Mouse (Mus musculus) erythroid progenitor cell, adult 5-6 weeks (primary cell): ENCODE data around the gene Wdr63. TPM values are rescaled to one million over a fixed set of nuclear protein-coding genes. Genes with fewer than 3 reads are reported as not detected.

Experiments
- ATAC-seq: replicated peaks from 2 replicates; pipeline ENCODE4 v1.8.0; 2016; ENCODE audit warnings: moderate number of reproducible peaks, mild to moderate bottlenecking, moderate TSS enrichment, inconsistent platforms; ENCODE audit not compliant: poor library complexity, low FRiP score, severe bottlenecking
- total RNA-seq, 2 experiments: library from RNA; stranded (forward) in 1 of 2; stranded (reverse) in 1 of 2; fragments of 150-400 nt in 1 of 2; fragments of 186-747, 209-891 nt in 1 of 2; gene quantifications; 2 replicates each; pipeline versions ENCODE4 v1.2.3 to v1.2.4; 2015 to 2017; ENCODE audit warnings: low replicate concordance in 2 of 2

Gene Wdr63
- total RNA-seq, 2 experiments from 2014 or later: not detected

- no peak for ATAC-seq
These were observed 15.5 kb upstream of the Wdr63 start for GRCm38 (mm10) chr3:146123464-146123825.

GRCm38 (mm10) chr3:146122807-146123463, 15.0 kb upstream of the Wdr63 start:
- no peak for ATAC-seq

- no peak for ATAC-seq
These were observed 14.1 kb upstream of the Wdr63 start for GRCm38 (mm10) chr3:146122125-146122420.

- ATAC-seq: no peak
These were observed 13.6 kb upstream of the Wdr63 start for GRCm38 (mm10) chr3:146121310-146122124.

- no peak for ATAC-seq
These were observed 10.1 kb upstream of the Wdr63 start for GRCm38 (mm10) chr3:146117997-146118457.

- no peak for ATAC-seq
These were observed 9.5 kb upstream of the Wdr63 start, which contains the start of gene Mcoln3 for GRCm38 (mm10) chr3:146117258-146117996. TSS of gene Mcoln3 (plus strand) at chr3:146117450.

GRCm38 (mm10) chr3:146110916-146111315, 3.0 kb upstream of the Wdr63 start:
- ATAC-seq: no peak

GRCm38 (mm10) chr3:146110358-146110757, 2.4 kb upstream of the Wdr63 start:
- no peak for ATAC-seq

- no peak for ATAC-seq
These were observed 1.0 kb upstream of the Wdr63 start for GRCm38 (mm10) chr3:146108945-146109344.

GRCm38 (mm10) chr3:146107116-146107849, 647 bp downstream of the Wdr63 start:
- ATAC-seq: no peak

GRCm38 (mm10) chr3:146102049-146102448, 5.9 kb downstream of the Wdr63 start:
- no peak for ATAC-seq

GRCm38 (mm10) chr3:146099925-146100324, 8.0 kb downstream of the Wdr63 start:
- no peak for ATAC-seq

- ATAC-seq: no peak
These were observed 10.1 kb downstream of the Wdr63 start for GRCm38 (mm10) chr3:146097861-146098260.

GRCm38 (mm10) chr3:146096986-146097385, 10.9 kb downstream of the Wdr63 start:
- ATAC-seq: no peak

- ATAC-seq: no peak
These were observed 12.9 kb downstream of the Wdr63 start for GRCm38 (mm10) chr3:146095066-146095465.

GRCm38 (mm10) chr3:146090988-146091657, 16.8 kb downstream of the Wdr63 start:
- ATAC-seq: no peak

- ATAC-seq: no peak
These were observed 27.7 kb downstream of the Wdr63 start for GRCm38 (mm10) chr3:146080241-146080640.

- no peak for ATAC-seq
These were observed 35.1 kb downstream of the Wdr63 start for GRCm38 (mm10) chr3:146072780-146073179.

GRCm38 (mm10) chr3:146069276-146069675, 38.7 kb downstream of the Wdr63 start:
- ATAC-seq: no peak
